Mouse (Mus musculus) B cell, adult 67 days (primary cell): ENCODE measurements around the gene Trem1. TPM values are rescaled to one million over a fixed set of nuclear protein-coding genes. Genes with fewer than 3 reads are reported as not detected.

ENCODE experiments used
- total RNA-seq, 2 experiments: library from RNA; stranded (reverse); gene quantifications; 4 replicates each; pipeline ENCODE4 v1.2.4; 2023

Gene Trem1
- 1 to 10 TPM; 1.6 to 3.7 TPM for total RNA-seq

GRCm38 (mm10) chr17:48232518-48232917 is at the start of gene Trem1:
TSS of gene Trem1 (plus strand) at chr17:48232768.

GRCm38 (mm10) chr17:48247221-48247928 is 14.8 kb downstream of the Trem1 start, which contains the start of gene Trem3:
TSS of gene Trem3 (plus strand) at chr17:48247777.

GRCm38 (mm10) chr17:48263741-48264362 is 31.3 kb downstream of the Trem1 start, which contains the start of gene Treml4:
TSS of gene Treml4 (plus strand) at chr17:48264295.

Other genes starting within 250 kb of the Trem1 start
- gene 1700122O11Rik, start 194.5 kb upstream of the Trem1 start, total RNA-seq = not detected
- gene 1700067P10Rik, start 143.4 kb upstream of the Trem1 start, total RNA-seq = not detected
- not detected for gene 9830107B12Rik, start 86.5 kb upstream of the Trem1 start, total RNA-seq
- under 1 TPM in 1 of 2 experiments, not detected in 1; 0.61 TPM for gene A530064D06Rik, start 65.5 kb upstream of the Trem1 start, total RNA-seq
- gene Trem3, start 15.0 kb downstream of the Trem1 start, total RNA-seq = not detected
- 1 to 10 TPM; 2.0 to 2.4 TPM for gene Treml4, start 31.5 kb downstream of the Trem1 start, total RNA-seq
- 100 to 1,000 TPM; 174 to 186 TPM for gene Treml2, start 66.7 kb downstream of the Trem1 start, total RNA-seq
- gene B430306N03Rik, start 83.4 kb downstream of the Trem1 start, total RNA-seq = 10 to 100 TPM; 11.2 to 11.3 TPM
- not detected for gene Trem2, start 113.6 kb downstream of the Trem1 start, total RNA-seq
- not detected for gene Treml1, start 127.1 kb downstream of the Trem1 start, total RNA-seq
- 100 to 1,000 TPM; 118 TPM for gene Nfya, start 177.1 kb downstream of the Trem1 start, total RNA-seq
- gene Oard1, start 177.2 kb downstream of the Trem1 start, total RNA-seq = 10 to 100 TPM; 50.5 to 59.6 TPM
- under 1 TPM in 1 of 2 experiments, not detected in 1; 0.64 TPM for gene Apobec2, start 200.2 kb downstream of the Trem1 start, total RNA-seq
- gene Tspo2, start 218.8 kb downstream of the Trem1 start, total RNA-seq = not detected
- 1 to 10 TPM; 4.8 to 7.3 TPM for gene Unc5cl, start 222.1 kb downstream of the Trem1 start, total RNA-seq